Mouse (Mus musculus): ENCODE measurements at regions not wholly inside any gene's neighbourhood (a gene's known extent, or its start where the extent isn't known, plus 50 kb on each side); places are given as distances from the start of the nearest gene placed in this dataset.
"Not testable (repeated sequence)": the region's sequence is repeated elsewhere in the genome, so short reads cannot be mapped to it uniquely, and the experiment has no call there.

DNA sequence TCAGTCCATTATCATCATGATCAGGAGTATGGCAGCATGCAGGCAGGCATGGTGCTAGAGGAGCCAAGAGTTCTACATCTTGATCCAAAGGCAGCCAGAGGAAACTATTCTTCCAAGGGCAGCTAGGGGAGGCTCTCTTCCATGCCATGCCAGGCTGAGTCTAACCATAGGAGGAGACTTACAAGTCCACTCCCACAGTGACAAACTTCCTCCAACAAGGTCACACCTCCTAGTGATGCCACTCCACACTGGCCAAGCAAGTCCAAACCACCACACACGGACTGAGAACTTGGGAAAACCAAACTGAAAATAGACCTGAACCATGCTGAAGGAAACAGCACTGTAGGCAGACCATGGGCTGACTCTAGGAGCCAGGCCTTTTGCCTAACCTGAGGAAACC lies 197.4 kb downstream of the Prex1 start:
- TF ChIP-seq NANOG (IDR thresholded peaks at IDR 0.05; ENCODE audit: borderline replicate concordance, low read length) (no peak), POU5F1 (IDR thresholded peaks at IDR 0.05; ENCODE audit: borderline replicate concordance, low read length) (no peak), CTCF (conservative IDR thresholded peaks at IDR 0.05; ENCODE audit: low read length) (no peak)
- peaks cover 48% of the 10 kb centered on the region for H3K4me1 ChIP-seq (replicated peaks; ENCODE audit: low read depth, low read length)
- H3K9me3 ChIP-seq (ENCODE audit: low read length) = no peaks in the 10 kb centered on the region
- peaks cover 8% of the 10 kb centered on the region; the same call in 1 of the 2 replicates for H3K27me3 ChIP-seq (ENCODE audit: insufficient read depth, low read length)
- no peaks in the 10 kb centered on the region for H3K36me3 ChIP-seq (ENCODE audit: insufficient read depth, low read length)
- no peak overlapping the region for H3K4me3 ChIP-seq (replicated peaks; ENCODE audit: low read length)

DNA sequence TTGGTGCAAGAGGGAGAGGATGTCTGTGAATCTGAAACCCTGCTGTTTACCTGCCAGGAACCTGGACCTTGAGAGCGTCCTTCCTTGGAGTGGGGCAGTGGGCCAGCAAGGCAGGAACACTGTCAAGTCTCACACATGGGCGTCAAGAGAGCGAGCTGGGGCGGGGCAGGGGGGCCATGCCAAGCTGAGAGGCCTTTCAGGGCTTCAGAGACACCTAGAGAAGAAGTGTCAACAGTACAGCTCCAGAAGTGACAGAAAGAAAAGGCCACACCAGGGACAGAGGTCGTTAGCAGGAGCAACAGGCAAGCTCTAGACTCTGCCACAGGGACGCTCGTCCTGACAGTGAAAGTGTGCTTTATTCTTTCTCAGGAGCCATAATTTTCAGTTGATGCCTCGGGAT lies 199.0 kb downstream of the Prex1 start:
- Histone ChIP-seq H3K4me3 (replicated peaks; ENCODE audit: low read length) (no peak overlapping the region), H3K36me3 (ENCODE audit: insufficient read depth, low read length) (no peaks in the 10 kb centered on the region), H3K4me1 (replicated peaks; ENCODE audit: low read depth, low read length) (peaks cover 57% of the 10 kb centered on the region), H3K27me3 (ENCODE audit: insufficient read depth, low read length) (peaks cover 8% of the 10 kb centered on the region; the same call in 1 of the 2 replicates), H3K9me3 (ENCODE audit: low read length) (0 out of 2 replicates have a peak, but pooled peaks cover under 1% of the 10 kb centered on the region)
- TF ChIP-seq NANOG (IDR thresholded peaks at IDR 0.05; ENCODE audit: borderline replicate concordance, low read length) (no peak), CTCF (conservative IDR thresholded peaks at IDR 0.05; ENCODE audit: low read length) (no peak), POU5F1 (IDR thresholded peaks at IDR 0.05; ENCODE audit: borderline replicate concordance, low read length) (no peak)

DNA sequence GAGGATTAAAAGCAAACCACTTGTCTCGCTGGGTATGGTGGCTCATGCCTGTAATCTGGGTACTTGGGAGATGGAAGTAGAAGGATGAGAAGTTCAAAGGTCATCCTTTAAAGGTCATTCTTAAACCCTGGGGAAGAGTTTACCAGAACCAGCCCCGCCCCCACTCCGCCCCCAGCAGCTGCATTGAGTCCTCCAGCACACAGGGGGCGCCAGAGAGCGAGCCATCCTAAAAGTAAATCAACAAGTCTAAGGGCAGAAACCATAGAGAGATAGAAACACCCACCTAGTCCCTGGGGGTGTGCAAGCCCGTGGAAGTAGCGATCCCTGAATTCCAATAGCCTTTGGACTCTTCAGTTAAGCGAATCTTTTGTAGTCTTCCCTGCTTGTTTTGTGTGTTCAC lies 201.1 kb downstream of the Prex1 start:
- no peak for TF ChIP-seq POU5F1 (IDR thresholded peaks at IDR 0.05; ENCODE audit: borderline replicate concordance, low read length)
- TF ChIP-seq CTCF (conservative IDR thresholded peaks at IDR 0.05; ENCODE audit: low read length) = peak; percentile 93
- peaks cover 16% of the 10 kb centered on the region for H3K9me3 ChIP-seq (ENCODE audit: low read length)
- H3K27me3 ChIP-seq (ENCODE audit: insufficient read depth, low read length) = no peaks in the 10 kb centered on the region
- H3K36me3 ChIP-seq (ENCODE audit: insufficient read depth, low read length) = no peaks in the 10 kb centered on the region
- peaks cover 66% of the 10 kb centered on the region for H3K4me1 ChIP-seq (replicated peaks; ENCODE audit: low read depth, low read length)
- H3K4me3 ChIP-seq (replicated peaks; ENCODE audit: low read length) = no peak overlapping the region

DNA sequence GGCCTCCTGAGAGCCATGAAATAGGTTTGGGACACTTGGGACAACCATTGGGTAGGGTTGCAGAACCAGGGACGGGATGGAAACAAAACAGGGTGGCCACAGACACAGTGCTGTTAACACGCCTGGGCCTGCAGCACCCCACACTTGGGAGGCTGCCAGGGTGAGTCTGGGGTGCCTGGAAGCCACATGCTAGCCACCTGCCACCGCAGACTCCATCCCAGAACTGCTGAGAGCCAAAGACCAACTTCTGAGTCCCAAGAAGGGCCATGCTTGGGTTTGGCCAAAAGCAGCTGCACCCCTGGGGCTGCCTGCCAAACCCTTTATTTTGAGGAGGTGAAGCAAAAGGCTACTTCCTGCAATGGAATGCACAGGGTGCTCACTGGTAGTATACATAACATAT lies 202.2 kb downstream of the Prex1 start:
- H3K4me3 ChIP-seq (replicated peaks; ENCODE audit: low read length); H3K27me3 ChIP-seq (ENCODE audit: insufficient read depth, low read length); H3K36me3 ChIP-seq (ENCODE audit: insufficient read depth, low read length): not testable (repeated sequence)
- H3K4me1 ChIP-seq (replicated peaks; ENCODE audit: low read depth, low read length) = peaks cover 57% of the 10 kb centered on the region
- peaks cover 16% of the 10 kb centered on the region for H3K9me3 ChIP-seq (ENCODE audit: low read length)

DNA sequence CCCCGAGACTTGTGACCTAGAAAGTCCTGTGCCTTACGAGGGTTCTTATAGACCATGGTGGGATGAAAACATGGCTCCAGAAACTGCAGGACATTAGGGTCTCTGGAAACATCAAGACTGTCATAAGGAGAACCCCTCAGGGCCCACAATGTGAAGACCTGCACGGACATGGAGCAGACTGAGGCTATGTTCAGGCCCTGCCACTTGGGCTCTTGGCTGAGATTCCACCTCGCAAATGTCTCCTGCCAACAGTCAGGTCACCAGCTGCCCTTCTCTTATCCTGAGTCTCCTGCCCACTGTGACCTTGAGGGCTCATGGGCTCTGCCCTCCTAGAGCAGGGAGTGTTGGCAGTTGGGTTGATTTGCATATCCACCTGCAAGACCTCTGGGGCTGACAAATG lies 202.9 kb downstream of the Prex1 start:
- no peak overlapping the region for H3K4me3 ChIP-seq (replicated peaks; ENCODE audit: low read length)
- no peak for TF ChIP-seq NANOG (IDR thresholded peaks at IDR 0.05; ENCODE audit: borderline replicate concordance, low read length)
- no peak for TF ChIP-seq POU5F1 (IDR thresholded peaks at IDR 0.05; ENCODE audit: borderline replicate concordance, low read length)
- no peak for TF ChIP-seq CTCF (conservative IDR thresholded peaks at IDR 0.05; ENCODE audit: low read length)
- H3K9me3 ChIP-seq (ENCODE audit: low read length) = peaks cover 16% of the 10 kb centered on the region
- no peaks in the 10 kb centered on the region for H3K36me3 ChIP-seq (ENCODE audit: insufficient read depth, low read length)
- no peaks in the 10 kb centered on the region for H3K27me3 ChIP-seq (ENCODE audit: insufficient read depth, low read length)
- peaks cover 52% of the 10 kb centered on the region for H3K4me1 ChIP-seq (replicated peaks; ENCODE audit: low read depth, low read length)

DNA sequence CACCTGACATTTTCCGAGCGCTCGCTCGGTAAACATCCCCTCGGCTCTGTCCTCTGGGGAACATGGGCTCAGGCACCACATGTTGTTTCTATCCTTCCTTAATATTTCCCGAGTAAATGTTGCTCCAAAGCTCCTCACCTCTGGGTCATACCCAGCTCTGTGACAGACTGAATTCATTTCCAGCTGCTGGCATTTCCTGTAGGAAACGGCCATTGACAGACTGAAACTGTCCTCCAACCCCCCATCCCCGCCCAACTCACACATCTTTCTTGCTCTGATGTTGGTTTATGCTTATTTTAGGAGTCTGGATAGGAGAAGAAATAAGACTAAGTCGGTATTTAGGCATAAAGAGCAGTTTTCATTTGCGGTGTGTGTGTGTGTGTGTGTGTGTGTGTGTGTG lies 204.0 kb downstream of the Prex1 start:
- TF ChIP-seq POU5F1 (IDR thresholded peaks at IDR 0.05; ENCODE audit: borderline replicate concordance, low read length) = no peak
- TF ChIP-seq NANOG (IDR thresholded peaks at IDR 0.05; ENCODE audit: borderline replicate concordance, low read length) = no peak
- no peak for TF ChIP-seq CTCF (conservative IDR thresholded peaks at IDR 0.05; ENCODE audit: low read length)
- Histone ChIP-seq H3K36me3 (ENCODE audit: insufficient read depth, low read length) (no peaks in the 10 kb centered on the region), H3K4me3 (replicated peaks; ENCODE audit: low read length) (no peak overlapping the region)

DNA sequence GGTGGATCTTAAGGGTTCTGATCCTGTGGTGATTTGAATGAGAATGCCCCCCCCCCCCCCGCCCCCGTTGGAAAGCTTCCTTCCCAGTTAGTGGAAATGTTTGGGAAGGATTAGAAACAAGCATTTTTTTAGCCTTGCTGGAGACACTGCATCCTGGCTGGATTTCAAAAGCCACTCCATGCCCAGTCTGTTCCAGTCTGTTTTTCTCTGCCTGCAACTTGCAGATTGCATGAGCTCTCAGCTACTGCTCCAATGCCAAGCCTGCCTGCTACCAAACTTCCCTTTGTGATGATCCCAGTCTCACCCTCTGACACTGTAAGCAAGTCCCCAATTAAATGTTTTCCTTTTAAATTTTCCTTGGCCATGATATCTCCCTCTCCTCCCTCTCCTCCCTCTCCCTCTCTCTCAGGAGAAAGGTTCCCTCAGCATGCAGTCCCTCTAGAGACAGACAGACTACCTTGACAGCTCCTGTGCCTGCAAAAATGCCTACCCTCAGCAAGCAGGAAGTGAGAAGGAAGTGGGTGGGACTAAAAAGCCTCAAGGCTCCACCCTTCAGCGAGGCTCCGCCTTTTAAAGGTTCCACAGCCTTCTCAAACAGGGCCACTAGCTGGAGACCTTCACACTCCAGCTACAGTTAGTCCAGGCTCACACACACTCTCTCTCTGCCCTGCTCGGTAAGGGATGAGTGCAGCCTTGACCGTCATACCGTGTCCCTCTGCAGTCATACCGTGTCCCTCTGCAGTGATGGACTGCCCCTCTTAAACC lies 204.8 kb downstream of the Prex1 start:
- H3K27me3 ChIP-seq (ENCODE audit: insufficient read depth, low read length) = no peaks in the 10 kb centered on the region
- no peak overlapping the region for H3K4me3 ChIP-seq (replicated peaks; ENCODE audit: low read length)
- H3K36me3 ChIP-seq (ENCODE audit: insufficient read depth, low read length) = no peaks in the 10 kb centered on the region
- TF ChIP-seq NANOG (IDR thresholded peaks at IDR 0.05; ENCODE audit: borderline replicate concordance, low read length) (no peak), POU5F1 (IDR thresholded peaks at IDR 0.05; ENCODE audit: borderline replicate concordance, low read length) (no peak), CTCF (conservative IDR thresholded peaks at IDR 0.05; ENCODE audit: low read length) (no peak)
- peaks cover 16% of the 10 kb centered on the region for H3K9me3 ChIP-seq (ENCODE audit: low read length)
- H3K4me1 ChIP-seq (replicated peaks; ENCODE audit: low read depth, low read length) = peaks cover 52% of the 10 kb centered on the region

More for the DNA sequence above, 204.0 kb downstream of the Prex1 start:
- H3K4me1 ChIP-seq (replicated peaks; ENCODE audit: low read depth, low read length) = peaks cover 52% of the 10 kb centered on the region
- H3K27me3 ChIP-seq (ENCODE audit: insufficient read depth, low read length) = no peaks in the 10 kb centered on the region
- peaks cover 16% of the 10 kb centered on the region for H3K9me3 ChIP-seq (ENCODE audit: low read length)

DNA sequence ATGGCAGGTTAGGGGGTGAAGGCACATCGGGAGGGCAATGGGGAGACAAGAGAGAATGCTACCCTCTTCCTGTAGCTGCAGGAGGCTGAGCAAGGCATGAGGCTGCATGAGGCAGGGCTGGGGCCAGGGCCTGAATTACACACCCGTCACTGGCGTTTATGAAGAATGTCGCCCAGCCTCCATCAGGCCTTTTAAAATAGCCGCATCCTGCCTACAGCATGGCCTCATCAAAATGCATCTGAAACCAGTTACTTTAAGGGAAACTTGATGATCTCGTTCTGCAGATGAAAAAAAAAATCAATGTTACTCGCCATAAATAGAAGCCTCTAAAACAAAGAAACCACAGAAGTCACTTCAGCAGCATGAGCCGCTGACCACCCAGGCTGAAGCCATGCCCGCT lies 208.3 kb downstream of the Prex1 start:
- Histone ChIP-seq H3K36me3 (ENCODE audit: insufficient read depth, low read length) (no peaks in the 10 kb centered on the region), H3K4me3 (replicated peaks; ENCODE audit: low read length) (no peak overlapping the region), H3K9me3 (ENCODE audit: low read length) (peaks cover 21% of the 10 kb centered on the region), H3K27me3 (ENCODE audit: insufficient read depth, low read length) (no peaks in the 10 kb centered on the region; the same call in 1 of the 2 replicates), H3K4me1 (replicated peaks; ENCODE audit: low read depth, low read length) (peaks cover 23% of the 10 kb centered on the region)
- no peak for TF ChIP-seq NANOG (IDR thresholded peaks at IDR 0.05; ENCODE audit: borderline replicate concordance, low read length)
- TF ChIP-seq CTCF (conservative IDR thresholded peaks at IDR 0.05; ENCODE audit: low read length) = no peak
- TF ChIP-seq POU5F1 (IDR thresholded peaks at IDR 0.05; ENCODE audit: borderline replicate concordance, low read length) = no peak

DNA sequence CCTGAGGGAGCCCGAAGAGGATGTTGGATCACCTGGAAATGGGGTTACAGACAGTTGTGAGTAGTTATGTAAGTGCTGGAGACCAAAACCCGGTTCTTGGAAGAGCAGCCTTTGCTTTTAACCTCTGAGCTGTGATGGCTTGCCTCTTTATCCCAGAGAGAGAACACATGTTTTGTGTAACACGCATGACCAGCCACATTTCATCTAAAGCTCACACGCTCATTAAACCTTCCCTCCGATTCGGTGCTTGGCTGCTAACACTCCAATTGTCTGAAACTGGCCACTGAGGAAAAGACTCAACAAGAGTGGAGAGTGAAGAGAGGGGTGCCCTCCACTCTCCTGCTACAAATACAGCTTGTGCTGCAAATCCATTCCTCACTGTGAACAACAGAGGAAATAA lies 210.0 kb downstream of the Prex1 start:
- TF ChIP-seq CTCF (conservative IDR thresholded peaks at IDR 0.05; ENCODE audit: low read length) = no peak
- no peak for TF ChIP-seq POU5F1 (IDR thresholded peaks at IDR 0.05; ENCODE audit: borderline replicate concordance, low read length)
- Histone ChIP-seq H3K4me1 (replicated peaks; ENCODE audit: low read depth, low read length) (peaks cover 11% of the 10 kb centered on the region; the same call in 1 of the 2 replicates), H3K4me3 (replicated peaks; ENCODE audit: low read length) (no peak overlapping the region), H3K27me3 (ENCODE audit: insufficient read depth, low read length) (no peaks in the 10 kb centered on the region; the same call in 1 of the 2 replicates), H3K9me3 (ENCODE audit: low read length) (peaks cover 28% of the 10 kb centered on the region), H3K36me3 (ENCODE audit: insufficient read depth, low read length) (no peaks in the 10 kb centered on the region)
